8 mouse cellular contexts compared by ENCODE assay signal in the genomic region with DNA sequence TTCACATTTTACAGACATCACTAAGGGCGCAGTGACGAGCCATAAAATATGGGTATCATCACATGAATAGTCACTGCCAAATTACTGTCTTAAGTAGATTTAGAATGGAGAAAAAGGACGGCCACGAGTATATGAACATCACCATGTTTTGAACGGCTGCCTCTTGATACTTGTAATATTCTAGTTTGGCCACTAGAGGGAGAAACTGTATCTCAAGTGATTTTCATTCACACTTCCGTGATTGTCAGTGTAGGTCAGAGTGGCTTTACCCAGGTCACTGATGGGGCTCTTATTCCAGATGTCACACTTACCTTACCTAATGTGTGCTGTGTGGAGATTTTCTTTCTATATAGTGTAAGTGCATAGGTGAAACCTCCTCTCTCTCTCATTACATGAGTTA. TPM values are rescaled to one million over a fixed set of nuclear protein-coding genes. Genes with fewer than 3 reads are reported as not detected.
DNase-seq lines count a peak whose midpoint lies in the region; ATAC-seq and TF ChIP-seq lines count a peak whose summit lies in the region.

No protein-coding gene starts in this region.

- H3K4me3 ChIP-seq in forebrain, embryonic 14.5 days (ENCODE audit: low read depth, low read length), result no peak overlapping the region
- H3K4me3 ChIP-seq in forebrain, embryonic 10.5 days, result no peak overlapping the region
- H3K4me3 ChIP-seq in liver, postnatal 0 days (ENCODE audit: low read depth, low read length), result no peak overlapping the region

- peak; percentile 82 for TF ChIP-seq CTCF in liver, postnatal 0 days (IDR thresholded peaks at IDR 0.05; ENCODE audit: low read depth)

- no peaks in the 10 kb centered on the region for H3K36me3 ChIP-seq in forebrain, embryonic 14.5 days (ENCODE audit: control insufficient read depth, insufficient read depth, low read length)
- no peaks in the 10 kb centered on the region for H3K36me3 ChIP-seq in forebrain, embryonic 10.5 days (replicated peaks)
- no peaks in the 10 kb centered on the region for H3K36me3 ChIP-seq in liver, postnatal 0 days (replicated peaks; ENCODE audit: insufficient read depth, low read length)

- no peak overlapping the region for H3K27ac ChIP-seq in forebrain, embryonic 14.5 days (ENCODE audit: low read depth, low read length)
- no peak overlapping the region for H3K27ac ChIP-seq in forebrain, embryonic 10.5 days
- H3K27ac ChIP-seq in liver, postnatal 0 days (ENCODE audit: low read depth), result no peak overlapping the region

- WGBS in forebrain, embryonic 14.5 days, result 10% methylated on average over 6 of the region's 6 CpGs
- 19% methylated on average over 6 of the region's 6 CpGs for WGBS in forebrain, embryonic 10.5 days
- 6% methylated on average over 6 of the region's 6 CpGs for WGBS in liver, postnatal 0 days (ENCODE audit: insufficient replicate concordance)

- no peak for ATAC-seq in forebrain, embryonic 14.5 days
- ATAC-seq in liver, postnatal 0 days, result no peak
- ATAC-seq in neutrophil, adult 5-6 weeks (ENCODE audit: extremely low read depth, insufficient number of reproducible peaks, low FRiP score, poor library complexity, severe bottlenecking), result peak; percentile 65; the same call in 1 of the 2 replicates

- H3K4me1 ChIP-seq in forebrain, embryonic 14.5 days (ENCODE audit: control insufficient read depth, insufficient read depth, low read length), result no peaks in the 10 kb centered on the region
- H3K4me1 ChIP-seq in forebrain, embryonic 10.5 days, result peaks cover 14% of the 10 kb centered on the region
- peaks cover 8% of the 10 kb centered on the region for H3K4me1 ChIP-seq in liver, postnatal 0 days (ENCODE audit: insufficient read depth)

- no peak for TF ChIP-seq EP300 in liver, postnatal 0 days (IDR thresholded peaks at IDR 0.05; ENCODE audit: low read depth)

- no peak overlapping the region for H3K4me2 ChIP-seq in forebrain, embryonic 14.5 days (ENCODE audit: low read length)
- no peak overlapping the region for H3K4me2 ChIP-seq in liver, postnatal 0 days (ENCODE audit: low read depth, low read length)

- no peaks in the 10 kb centered on the region; the same call in 1 of the 2 replicates for H3K27me3 ChIP-seq in forebrain, embryonic 14.5 days (replicated peaks; ENCODE audit: control insufficient read depth, insufficient read depth, low read length)
- peaks cover 29% of the 10 kb centered on the region for H3K27me3 ChIP-seq in forebrain, embryonic 10.5 days (ENCODE audit: poor library complexity, severe bottlenecking)
- no peaks in the 10 kb centered on the region for H3K27me3 ChIP-seq in liver, postnatal 0 days (ENCODE audit: insufficient read depth, low read length)

- peak; percentile 77 for DNase-seq in forebrain, embryonic 14.5 days (ENCODE audit: low spot score)
- DNase-seq in forebrain, embryonic 10.5 days (ENCODE audit: extremely low spot score, low spot score), result no peak
- DNase-seq in liver, postnatal 0 days, result no peak
- no peak for DNase-seq in liver
- peak; percentile 82 for DNase-seq in embryo, embryonic 10 days (ENCODE audit: low spot score)
- no peak for DNase-seq in urinary bladder, postnatal 10 days (ENCODE audit: low spot score)
- DNase-seq in layer of hippocampus, postnatal 10 days (ENCODE audit: low spot score in 2 of 2), result no peak

- H3K9me3 ChIP-seq in forebrain, embryonic 14.5 days (replicated peaks; ENCODE audit: control insufficient read depth, low read length), result no peaks in the 10 kb centered on the region
- H3K9me3 ChIP-seq in forebrain, embryonic 10.5 days, result no peaks in the 10 kb centered on the region
- no peaks in the 10 kb centered on the region for H3K9me3 ChIP-seq in liver, postnatal 0 days (ENCODE audit: low read length)

- H3K9ac ChIP-seq in forebrain, embryonic 14.5 days (ENCODE audit: low read length), result no peak overlapping the region
- H3K9ac ChIP-seq in liver, postnatal 0 days (replicated peaks), result no peak overlapping the region

RNA-seq across cellular contexts. Expression of a gene that starts 3.1 kb away (rescaled TPM):
- 3.4 and 5.0 TPM in 2 replicates for polyA plus RNA-seq in forebrain, embryonic 14.5 days (2014; fragmentation: Nextera tagmentation; extraction: Ambion mirVana)
- 1.3 and 1.6 TPM in 2 replicates for polyA plus RNA-seq in forebrain, embryonic 10.5 days (2016; fragmentation: Nextera tagmentation; extraction: Ambion mirVana)
- 1.2 and 1.4 TPM in 2 replicates for polyA plus RNA-seq in liver, postnatal 0 days (2015; fragmentation: Nextera tagmentation; extraction: Ambion mirVana)
- total RNA-seq in neutrophil, adult 5-6 weeks (2017), result not detected in 2 replicates
- total RNA-seq in layer of hippocampus, postnatal 10 days (2021), result 10 to 100 TPM; 15.0 to 15.1 TPM

RNA-seq across cellular contexts. Expression of a gene that starts 28.0 kb away (rescaled TPM):
- 31.1 and 34.1 TPM in 2 replicates for polyA plus RNA-seq in forebrain, embryonic 14.5 days (2014; fragmentation: Nextera tagmentation; extraction: Ambion mirVana)
- 87.0 and 92.8 TPM in 2 replicates for polyA plus RNA-seq in forebrain, embryonic 10.5 days (2016; fragmentation: Nextera tagmentation; extraction: Ambion mirVana)
- 279 and 305 TPM in 2 replicates for polyA plus RNA-seq in liver, postnatal 0 days (2015; fragmentation: Nextera tagmentation; extraction: Ambion mirVana)
- total RNA-seq in neutrophil, adult 5-6 weeks (2017), result 14.7 and 22.2 TPM in 2 replicates
- 10 to 100 TPM; 25.9 to 28.4 TPM for total RNA-seq in layer of hippocampus, postnatal 10 days (2021)

Comparison
In these comparisons a context has a peak if more than half of its experiments do, and no peak if none do; other contexts are left out.
1. DNase-seq: peak in forebrain, embryonic 14.5 days (single experiment) and embryo, embryonic 10 days (single experiment); none in forebrain, embryonic 10.5 days (single experiment), liver, postnatal 0 days (single experiment), liver (single experiment), urinary bladder, postnatal 10 days (single experiment) and layer of hippocampus, postnatal 10 days (0 of 2).